In the genomic region with DNA sequence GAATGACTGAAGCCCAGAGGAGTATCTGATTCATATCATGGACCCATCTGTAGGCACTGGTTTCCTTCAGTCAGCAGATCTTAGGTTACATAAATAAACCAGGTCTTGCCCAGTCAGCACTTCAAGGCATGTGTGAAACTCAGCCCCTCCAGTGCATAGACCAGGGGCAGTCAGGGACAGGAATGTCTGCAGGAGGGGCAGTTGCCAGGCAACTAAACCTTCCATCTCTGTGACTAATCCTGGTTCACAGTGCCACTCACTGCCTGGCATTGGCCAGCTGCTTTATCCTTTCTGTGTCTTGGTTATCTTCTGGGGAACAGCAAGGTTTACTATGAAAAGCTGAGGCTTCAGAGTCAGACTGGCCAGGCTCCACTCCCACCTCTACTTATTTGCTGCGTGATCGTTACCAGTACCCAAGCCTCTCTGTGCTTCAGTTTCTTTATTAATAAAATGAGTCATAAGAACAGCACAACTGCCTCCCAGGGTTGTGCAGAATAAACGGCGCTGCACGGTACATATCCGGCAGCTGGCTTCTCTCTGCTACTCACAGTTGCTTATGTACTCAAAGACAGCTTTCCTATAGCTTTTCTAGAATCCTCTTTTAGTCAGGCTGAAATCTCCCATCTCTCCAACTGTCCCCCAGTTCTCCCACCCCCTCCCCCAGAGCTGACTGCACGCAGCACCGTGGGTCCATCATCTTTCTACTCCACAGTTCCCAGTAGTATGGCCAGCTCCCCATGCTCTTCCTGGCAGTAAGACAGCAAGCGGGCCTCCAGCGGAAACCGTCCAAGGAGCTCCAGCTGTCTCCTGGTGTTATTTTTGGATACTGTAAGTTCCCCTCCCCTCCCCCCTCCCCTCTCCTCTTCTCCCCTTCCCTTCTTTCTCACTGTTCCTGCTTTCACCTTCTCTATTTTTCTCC, we compare ENCODE assay signal across 8 mouse cellular contexts. TPM values are rescaled to one million over a fixed set of nuclear protein-coding genes. Genes with fewer than 3 reads are reported as not detected.
DNase-seq lines count a peak whose midpoint lies in the region; ATAC-seq and TF ChIP-seq lines count a peak whose summit lies in the region.

No protein-coding gene starts in this region.

- peak; percentile 47 for DNase-seq in embryo, embryonic 10 days (ENCODE audit: low spot score)
- no peak for DNase-seq in embryo, embryonic 9.5 days (ENCODE audit: extremely low spot score)
- peak; percentile 41 to 45 for DNase-seq in heart, adult 9 months (ENCODE audit: low spot score in 2 of 2)
- DNase-seq in adipocyte (ENCODE audit: low spot score): no peak
- DNase-seq in cerebellum, postnatal 4 days (ENCODE audit: low spot score in 2 of 2): no peak

- TF ChIP-seq CTCF in bone marrow macrophage, adult 2 months (IDR thresholded peaks at IDR 0.05; ENCODE audit: low read depth, low read length): no peak

- WGBS in kidney, embryonic 16.5 days: 53% methylated on average over 11 of the region's 11 CpGs
- WGBS in midbrain, embryonic 16.5 days: 52% methylated on average over 11 of the region's 11 CpGs

- no peak overlapping the region for H3K4me3 ChIP-seq in bone marrow macrophage, adult 2 months (ENCODE audit: insufficient read depth, low read length)
- H3K4me3 ChIP-seq in kidney, embryonic 16.5 days (ENCODE audit: low read length): no peak overlapping the region
- H3K4me3 ChIP-seq in midbrain, embryonic 16.5 days (ENCODE audit: low read depth, low read length): no peak overlapping the region

- H3K4me1 ChIP-seq in bone marrow macrophage, adult 2 months (ENCODE audit: control insufficient read depth, insufficient read depth, low read length): peaks cover 28% of the 10 kb centered on the region
- H3K4me1 ChIP-seq in kidney, embryonic 16.5 days (ENCODE audit: insufficient read depth, low read length): peaks cover 22% of the 10 kb centered on the region
- peaks cover 18% of the 10 kb centered on the region for H3K4me1 ChIP-seq in midbrain, embryonic 16.5 days (ENCODE audit: control insufficient read depth, insufficient read depth, low read length)

- no peaks in the 10 kb centered on the region for H3K9me3 ChIP-seq in kidney, embryonic 16.5 days (ENCODE audit: low read length)
- H3K9me3 ChIP-seq in midbrain, embryonic 16.5 days (replicated peaks; ENCODE audit: control insufficient read depth, low read length, poor library complexity, severe bottlenecking): no peaks in the 10 kb centered on the region

- peak overlapping the region; percentile 18 for H3K9ac ChIP-seq in kidney, embryonic 16.5 days (replicated peaks; ENCODE audit: low read length)
- no peak overlapping the region; the same call in 1 of the 2 replicates for H3K9ac ChIP-seq in midbrain, embryonic 16.5 days (ENCODE audit: low read depth, low read length)

- H3K36me3 ChIP-seq in kidney, embryonic 16.5 days (ENCODE audit: insufficient read depth, low read length): no peaks in the 10 kb centered on the region
- no peaks in the 10 kb centered on the region for H3K36me3 ChIP-seq in midbrain, embryonic 16.5 days (ENCODE audit: control insufficient read depth, insufficient read depth, low read length)

- peaks cover 8% of the 10 kb centered on the region; the same call in 1 of the 2 replicates for H3K27me3 ChIP-seq in kidney, embryonic 16.5 days (ENCODE audit: insufficient read depth, low read length)
- H3K27me3 ChIP-seq in midbrain, embryonic 16.5 days (ENCODE audit: control insufficient read depth, insufficient read depth, low read depth, low read length): no peaks in the 10 kb centered on the region

- H3K27ac ChIP-seq in bone marrow macrophage, adult 2 months (ENCODE audit: insufficient read depth, low read depth, low read length): peak overlapping the region; percentile 43
- H3K27ac ChIP-seq in kidney, embryonic 16.5 days (ENCODE audit: low read length): peak overlapping the region; percentile 74
- H3K27ac ChIP-seq in midbrain, embryonic 16.5 days (ENCODE audit: low read length): peak overlapping the region; percentile 64

- no peak overlapping the region for H3K4me2 ChIP-seq in kidney, embryonic 16.5 days (replicated peaks; ENCODE audit: low read depth, low read length)
- H3K4me2 ChIP-seq in midbrain, embryonic 16.5 days (ENCODE audit: low read length): no peak overlapping the region

- TF ChIP-seq POLR2A in bone marrow macrophage, adult 2 months (IDR thresholded peaks at IDR 0.05; ENCODE audit: borderline replicate concordance, low read depth, low read length): no peak

- ATAC-seq in kidney, embryonic 16.5 days (ENCODE audit: low FRiP score, low TSS enrichment): peak; percentile 40
- peak; percentile 29; the same call in 1 of the 2 replicates for ATAC-seq in midbrain, embryonic 16.5 days

RNA-seq across cellular contexts. Expression of gene Ccdc86, which starts 3.2 kb away (rescaled TPM):
- 11.1 and 11.6 TPM in 2 replicates for polyA plus RNA-seq in bone marrow macrophage, adult 2 months (2012; ENCODE audit: insufficient read depth, insufficient read length, missing spikeins)
- polyA plus RNA-seq in kidney, embryonic 16.5 days (2015; fragmentation: Nextera tagmentation; extraction: Ambion mirVana): 32.2 and 33.5 TPM in 2 replicates
- 12.8 and 13.5 TPM in 2 replicates for polyA plus RNA-seq in midbrain, embryonic 16.5 days (2015; fragmentation: Nextera tagmentation; extraction: Ambion mirVana)

RNA-seq across cellular contexts. Expression of gene Ptgdr2, which starts 15.3 kb away (rescaled TPM):
- not detected in 2 replicates for polyA plus RNA-seq in bone marrow macrophage, adult 2 months (2012; ENCODE audit: insufficient read depth, insufficient read length, missing spikeins)
- polyA plus RNA-seq in kidney, embryonic 16.5 days (2015; fragmentation: Nextera tagmentation; extraction: Ambion mirVana): 0.10 TPM in 1 of 2 replicates, not detected in the other
- 0.09 and 0.14 TPM in 2 replicates for polyA plus RNA-seq in midbrain, embryonic 16.5 days (2015; fragmentation: Nextera tagmentation; extraction: Ambion mirVana)

RNA-seq across cellular contexts. Expression of gene Ms4a10, which starts 22.2 kb away (rescaled TPM):
- polyA plus RNA-seq in bone marrow macrophage, adult 2 months (2012; ENCODE audit: insufficient read depth, insufficient read length, missing spikeins): not detected in 2 replicates
- not detected in 2 replicates for polyA plus RNA-seq in kidney, embryonic 16.5 days (2015; fragmentation: Nextera tagmentation; extraction: Ambion mirVana)
- polyA plus RNA-seq in midbrain, embryonic 16.5 days (2015; fragmentation: Nextera tagmentation; extraction: Ambion mirVana): not detected in 2 replicates

RNA-seq across cellular contexts. Expression of gene Zp1, which starts 31.8 kb away (rescaled TPM):
- polyA plus RNA-seq in bone marrow macrophage, adult 2 months (2012; ENCODE audit: insufficient read depth, insufficient read length, missing spikeins): not detected in 2 replicates
- polyA plus RNA-seq in kidney, embryonic 16.5 days (2015; fragmentation: Nextera tagmentation; extraction: Ambion mirVana): not detected in 2 replicates
- polyA plus RNA-seq in midbrain, embryonic 16.5 days (2015; fragmentation: Nextera tagmentation; extraction: Ambion mirVana): 0.58 and 0.89 TPM in 2 replicates

RNA-seq across cellular contexts. Expression of gene Ms4a15, which starts 40.8 kb away (rescaled TPM):
- polyA plus RNA-seq in bone marrow macrophage, adult 2 months (2012; ENCODE audit: insufficient read depth, insufficient read length, missing spikeins): not detected in 2 replicates
- polyA plus RNA-seq in kidney, embryonic 16.5 days (2015; fragmentation: Nextera tagmentation; extraction: Ambion mirVana): not detected in 2 replicates
- polyA plus RNA-seq in midbrain, embryonic 16.5 days (2015; fragmentation: Nextera tagmentation; extraction: Ambion mirVana): not detected in 2 replicates

Comparison
In these comparisons a context has a peak if more than half of its experiments do, and no peak if none do; other contexts are left out.
1. DNase-seq: peak in embryo, embryonic 10 days (single experiment) and heart, adult 9 months (2 of 2); none in embryo, embryonic 9.5 days (single experiment), adipocyte (single experiment) and cerebellum, postnatal 4 days (0 of 2).
2. Peak in every context shown above with its lines, with median percentiles within 50 percentile points of each other: H3K27ac ChIP-seq.